Mouse (Mus musculus) lung, adult 2 months (tissue): ENCODE results near the gene Gm17535. TPM values are rescaled to one million over a fixed set of nuclear protein-coding genes. Genes with fewer than 3 reads are reported as not detected.
"Not testable (repeated sequence)": the region's sequence is repeated elsewhere in the genome, so short reads cannot be mapped to it uniquely, and the experiment has no call there.

Experiments used
- DNase-seq: peaks from one replicate; pipeline ENCODE4 v3.0.0; 2022
- H3K4me1 ChIP-seq: fragments of 200-500 bp; 2 replicates; pipeline ENCODE4 v1.6.1; 2011; ENCODE audit warnings: low read length; ENCODE audit not compliant: control insufficient read depth, insufficient read depth
- H3K4me3 ChIP-seq: fragments of 200-500 bp; replicated peaks from 2 replicates; pipeline ENCODE3; 2011; ENCODE audit warnings: low read depth, mild to moderate bottlenecking, control low read depth, low read length; ENCODE audit errors: extremely low read depth
- WGBS: fragments of 180-500 bp; shearing (Covaris S2); methylation state at CpG from one replicate; pipeline ENCODE4 v1.1.7; 2018; 5-methylcytosine and 5-hydroxymethylcytosine counted together
- polyA plus RNA-seq: library from polyadenylated mRNA; depleted of rRNA; stranded (reverse); fragments of >200 nt; gene quantifications from 2 replicates; pipeline ENCODE4 v1.2.3, GENCODE M21; 2012; rRNA removed

Gene Gm17535
- polyA plus RNA-seq: not detected in 2 replicates

GRCm38 (mm10) chr9:3034299-3034698 is at the start of gene Gm17535:
Gene Gm17535, plus strand, starts transcription at chr9:3034599.
- WGBS: 67% methylated on average over 1 of the region's 8 CpGs
- not testable (repeated sequence) for H3K4me1 ChIP-seq, DNase-seq, H3K4me3 ChIP-seq

- 74% methylated on average over 12 of the region's 12 CpGs for WGBS
- DNase-seq, H3K4me3 ChIP-seq, H3K4me1 ChIP-seq: not testable (repeated sequence)
These were observed 33.9 kb upstream of the Gm17535 start, which contains the start of gene Gm10722 for GRCm38 (mm10) chr9:3000445-3000972. Gene Gm10722, plus strand, starts transcription at chr9:3000922.

GRCm38 (mm10) chr9:3001006-3001405 is 33.4 kb upstream of the Gm17535 start:
- not testable (repeated sequence) for H3K4me1 ChIP-seq, DNase-seq, H3K4me3 ChIP-seq
- WGBS: 67% methylated on average over 8 of the region's 8 CpGs

- not testable (repeated sequence) for H3K4me3 ChIP-seq, H3K4me1 ChIP-seq
- WGBS: 73% methylated on average over 9 of the region's 11 CpGs
- peak; percentile 66 for DNase-seq
These were observed 32.3 kb upstream of the Gm17535 start for GRCm38 (mm10) chr9:3001948-3002659.

GRCm38 (mm10) chr9:3002794-3003396 is 31.5 kb upstream of the Gm17535 start, which contains the start of gene Gm11168:
Gene Gm11168, plus strand, starts transcription at chr9:3003346.
- not testable (repeated sequence) for H3K4me3 ChIP-seq, DNase-seq, H3K4me1 ChIP-seq
- WGBS: 74% methylated on average over 6 of the region's 14 CpGs

- DNase-seq, H3K4me1 ChIP-seq, H3K4me3 ChIP-seq: not testable (repeated sequence)
- WGBS: 79% methylated on average over 1 of the region's 5 CpGs
These were observed 28.2 kb upstream of the Gm17535 start for GRCm38 (mm10) chr9:3006179-3006578.

- not testable (repeated sequence) for H3K4me1 ChIP-seq, H3K4me3 ChIP-seq
- 76% methylated on average over 8 of the region's 8 CpGs for WGBS
- peak; percentile 76 for DNase-seq
These were observed 27.8 kb upstream of the Gm17535 start for GRCm38 (mm10) chr9:3006636-3007035.

- not testable (repeated sequence) for H3K4me1 ChIP-seq, H3K4me3 ChIP-seq, DNase-seq
- 75% methylated on average over 8 of the region's 9 CpGs for WGBS
These were observed 27.1 kb upstream of the Gm17535 start for GRCm38 (mm10) chr9:3007272-3007671.

GRCm38 (mm10) chr9:3009331-3009730 is 25.1 kb upstream of the Gm17535 start:
- H3K4me1 ChIP-seq, H3K4me3 ChIP-seq, DNase-seq: not testable (repeated sequence)
- WGBS: no CpG with 5 or more reads among the region's 5 CpGs

- not testable (repeated sequence) for H3K4me3 ChIP-seq, DNase-seq, H3K4me1 ChIP-seq
- WGBS: 76% methylated on average over 3 of the region's 7 CpGs
These were observed 22.3 kb upstream of the Gm17535 start for GRCm38 (mm10) chr9:3012054-3012621.

GRCm38 (mm10) chr9:3012733-3013279 is 21.6 kb upstream of the Gm17535 start, which contains the start of gene Gm10721:
Gene Gm10721, plus strand, starts transcription at chr9:3013140.
- no CpG with 5 or more reads among the region's 11 CpGs for WGBS

GRCm38 (mm10) chr9:3015354-3015753 is 19.0 kb upstream of the Gm17535 start, which contains the start of gene Gm10720:
Gene Gm10720, plus strand, starts transcription at chr9:3015654.
- 69% methylated on average over 5 of the region's 9 CpGs for WGBS
- not testable (repeated sequence) for DNase-seq, H3K4me3 ChIP-seq, H3K4me1 ChIP-seq

More at GRCm38 (mm10) chr9:3012733-3013279, 21.6 kb upstream of the Gm17535 start, which contains the start of gene Gm10721:
- H3K4me3 ChIP-seq, H3K4me1 ChIP-seq, DNase-seq: not testable (repeated sequence)

GRCm38 (mm10) chr9:3015896-3016295 is 18.5 kb upstream of the Gm17535 start:
- DNase-seq, H3K4me1 ChIP-seq, H3K4me3 ChIP-seq: not testable (repeated sequence)
- 77% methylated on average over 6 of the region's 6 CpGs for WGBS

GRCm38 (mm10) chr9:3017108-3017507 is 17.3 kb upstream of the Gm17535 start, which contains the start of gene Gm10719:
Gene Gm10719, plus strand, starts transcription at chr9:3017408.
- H3K4me1 ChIP-seq, H3K4me3 ChIP-seq, DNase-seq: not testable (repeated sequence)
- 32% methylated on average over 2 of the region's 9 CpGs for WGBS

- not testable (repeated sequence) for H3K4me1 ChIP-seq, DNase-seq, H3K4me3 ChIP-seq
- WGBS: 63% methylated on average over 9 of the region's 9 CpGs
These were observed 15.5 kb upstream of the Gm17535 start for GRCm38 (mm10) chr9:3018944-3019343.
